Mouse (Mus musculus) liver, embryonic 12.5 days (tissue): ENCODE measurements around the gene Znfx1. TPM values are rescaled to one million over a fixed set of nuclear protein-coding genes. Genes with fewer than 3 reads are reported as not detected.

Experiments
- ATAC-seq: fragments of 200-750 bp; cut with Nextera tagmentation; 2 replicates; pipeline ENCODE4 v1.8.0; 2017; ENCODE audit warnings: moderate number of reproducible peaks, mild to moderate bottlenecking, moderate library complexity
- H3K27ac ChIP-seq: fragments of 300-500 bp; sonication (generic); 2 replicates; pipeline ENCODE4 v1.5.1; 2016; ENCODE audit warnings: mild to moderate bottlenecking
- H3K27me3 ChIP-seq: fragments of 300-500 bp; sonication (generic); replicated peaks from 2 replicates; pipeline ENCODE4 v1.6.1; 2016; ENCODE audit warnings: mild to moderate bottlenecking, moderate library complexity
- H3K36me3 ChIP-seq: fragments of 300-500 bp; sonication (generic); 2 replicates; pipeline ENCODE4 v1.6.1; 2016; ENCODE audit warnings: mild to moderate bottlenecking, moderate library complexity
- H3K4me1 ChIP-seq: fragments of 300-500 bp; sonication (generic); 2 replicates; pipeline ENCODE4 v1.6.1; 2016
- H3K4me2 ChIP-seq: fragments of 300-500 bp; sonication (generic); 2 replicates; pipeline ENCODE4 v1.6.1; 2016; ENCODE audit warnings: mild to moderate bottlenecking, moderate library complexity
- H3K4me3 ChIP-seq: fragments of 300-500 bp; sonication (generic); 2 replicates; pipeline ENCODE4 v1.5.1; 2016; ENCODE audit warnings: mild to moderate bottlenecking, moderate library complexity
- H3K9ac ChIP-seq: fragments of 300-500 bp; sonication (generic); 2 replicates; pipeline ENCODE4 v1.6.1; 2016; ENCODE audit warnings: mild to moderate bottlenecking, moderate library complexity
- H3K9me3 ChIP-seq: fragments of 300-500 bp; sonication (generic); replicated peaks from 2 replicates; pipeline ENCODE4 v1.6.1; 2016; ENCODE audit warnings: mild to moderate bottlenecking, moderate library complexity
- WGBS: fragments of 180-500 bp; shearing (Covaris S2); methylation state at CpG from one replicate; pipeline ENCODE4 v1.1.7; 2016; ENCODE audit not compliant: insufficient replicate concordance; 5-methylcytosine and 5-hydroxymethylcytosine counted together
- polyA plus RNA-seq: library from polyadenylated mRNA; unstranded; fragments of >200 nt; fragmentation: Nextera tagmentation; extraction: Ambion mirVana; gene quantifications from 2 replicates; pipeline ENCODE4 v1.2.1, GENCODE M21; 2016

The Znfx1 gene
- polyA plus RNA-seq, 1 experiment from 2014 or later, result 13.8 TPM

- Histone ChIP-seq H3K9me3 (no peaks in the 10 kb centered on the region), H3K36me3 (peaks cover 14% of the 10 kb centered on the region), H3K27ac (no peak overlapping the region), H3K4me1 (peaks cover 40% of the 10 kb centered on the region), H3K4me2 (peak overlapping the region; percentile 68; the same call in 1 of the 2 replicates), H3K4me3 (no peak overlapping the region), H3K9ac (no peak overlapping the region), H3K27me3 (no peaks in the 10 kb centered on the region)
- ATAC-seq, result no peak
- 67% methylated on average over 6 of the region's 6 CpGs for WGBS
Measured at GRCm38 (mm10) chr2:167070341-167070740, 7.5 kb upstream of the Znfx1 start.

GRCm38 (mm10) chr2:167067575-167067974 is 4.8 kb upstream of the Znfx1 start:
- peaks cover 32% of the 10 kb centered on the region for H3K36me3 ChIP-seq
- ATAC-seq, result no peak
- WGBS, result 35% methylated on average over 6 of the region's 6 CpGs
- no peak overlapping the region for H3K9ac ChIP-seq
- H3K27me3 ChIP-seq, result no peaks in the 10 kb centered on the region
- peak overlapping the region; percentile 95 for H3K27ac ChIP-seq
- no peak overlapping the region for H3K4me2 ChIP-seq
- H3K4me3 ChIP-seq, result no peak overlapping the region
- H3K9me3 ChIP-seq, result no peaks in the 10 kb centered on the region
- H3K4me1 ChIP-seq, result peaks cover 48% of the 10 kb centered on the region

GRCm38 (mm10) chr2:167066528-167067516 is 4.0 kb upstream of the Znfx1 start:
- no peak overlapping the region for H3K9ac ChIP-seq
- 0 out of 2 replicates have a peak, but pooled peaks have one; percentile 1 for ATAC-seq
- peaks cover 44% of the 10 kb centered on the region for H3K4me1 ChIP-seq
- H3K36me3 ChIP-seq, result peaks cover 32% of the 10 kb centered on the region
- WGBS, result 17% methylated on average over 6 of the region's 6 CpGs
- no peaks in the 10 kb centered on the region for H3K9me3 ChIP-seq
- H3K4me3 ChIP-seq, result no peak overlapping the region
- no peaks in the 10 kb centered on the region for H3K27me3 ChIP-seq
- H3K4me2 ChIP-seq, result no peak overlapping the region
- peak overlapping the region; percentile 95 for H3K27ac ChIP-seq

GRCm38 (mm10) chr2:167066031-167066430 is 3.2 kb upstream of the Znfx1 start:
- Histone ChIP-seq H3K4me3 (peak overlapping the region; percentile 84), H3K9ac (peak overlapping the region; percentile 94), H3K4me1 (peaks cover 44% of the 10 kb centered on the region), H3K27me3 (no peaks in the 10 kb centered on the region), H3K27ac (peak overlapping the region; percentile 95), H3K4me2 (peak overlapping the region; percentile 89), H3K36me3 (peaks cover 32% of the 10 kb centered on the region), H3K9me3 (no peaks in the 10 kb centered on the region)
- 38% methylated on average over 1 of the region's 1 CpGs for WGBS
- ATAC-seq, result no peak

- ATAC-seq, result no peak
- peak overlapping the region; percentile 89 for H3K4me2 ChIP-seq
- H3K9me3 ChIP-seq, result no peaks in the 10 kb centered on the region
- H3K27ac ChIP-seq, result peak overlapping the region; percentile 95
- no peaks in the 10 kb centered on the region for H3K27me3 ChIP-seq
- 8% methylated on average over 9 of the region's 9 CpGs for WGBS
- H3K4me1 ChIP-seq, result peaks cover 52% of the 10 kb centered on the region
- H3K4me3 ChIP-seq, result peak overlapping the region; percentile 84
- H3K9ac ChIP-seq, result peak overlapping the region; percentile 94
- peaks cover 36% of the 10 kb centered on the region for H3K36me3 ChIP-seq
Measured at GRCm38 (mm10) chr2:167064601-167065295, 1.9 kb upstream of the Znfx1 start.

GRCm38 (mm10) chr2:167063906-167064496 is 1.2 kb upstream of the Znfx1 start:
- peak overlapping the region; percentile 95 for H3K27ac ChIP-seq
- no peaks in the 10 kb centered on the region for H3K27me3 ChIP-seq
- peaks cover 57% of the 10 kb centered on the region for H3K4me1 ChIP-seq
- no peaks in the 10 kb centered on the region for H3K9me3 ChIP-seq
- peaks cover 42% of the 10 kb centered on the region for H3K36me3 ChIP-seq
- under 1% methylated on average over 7 of the region's 7 CpGs for WGBS
- ATAC-seq, result no peak
- H3K9ac ChIP-seq, result peak overlapping the region; percentile 94
- H3K4me2 ChIP-seq, result peak overlapping the region; percentile 89
- peak overlapping the region; percentile 84 for H3K4me3 ChIP-seq

GRCm38 (mm10) chr2:167062497-167062911 is 311 bp downstream of the Znfx1 start:
- WGBS, result under 1% methylated on average over 45 of the region's 60 CpGs
- Histone ChIP-seq H3K9ac (peak overlapping the region; percentile 94), H3K4me2 (peak overlapping the region; percentile 89), H3K27ac (peak overlapping the region; percentile 95), H3K36me3 (peaks cover 57% of the 10 kb centered on the region), H3K4me1 (peaks cover 62% of the 10 kb centered on the region), H3K27me3 (no peaks in the 10 kb centered on the region), H3K4me3 (peak overlapping the region; percentile 84), H3K9me3 (no peaks in the 10 kb centered on the region)
- peak; percentile 90 for ATAC-seq

GRCm38 (mm10) chr2:167061381-167062034 is 1.3 kb downstream of the Znfx1 start:
- no peaks in the 10 kb centered on the region for H3K27me3 ChIP-seq
- peaks cover 64% of the 10 kb centered on the region for H3K36me3 ChIP-seq
- peak overlapping the region; percentile 89 for H3K4me2 ChIP-seq
- no peaks in the 10 kb centered on the region for H3K9me3 ChIP-seq
- 10% methylated on average over 11 of the region's 11 CpGs for WGBS
- H3K4me1 ChIP-seq, result peaks cover 54% of the 10 kb centered on the region
- H3K4me3 ChIP-seq, result peak overlapping the region; percentile 84
- H3K27ac ChIP-seq, result peak overlapping the region; percentile 95
- H3K9ac ChIP-seq, result peak overlapping the region; percentile 94
- ATAC-seq, result no peak

- Histone ChIP-seq H3K36me3 (peaks cover 64% of the 10 kb centered on the region), H3K4me1 (peaks cover 57% of the 10 kb centered on the region), H3K27me3 (no peaks in the 10 kb centered on the region), H3K4me2 (peak overlapping the region; percentile 89), H3K9me3 (no peaks in the 10 kb centered on the region), H3K4me3 (peak overlapping the region; percentile 84), H3K9ac (peak overlapping the region; percentile 94), H3K27ac (peak overlapping the region; percentile 67)
- no peak for ATAC-seq
Measured at GRCm38 (mm10) chr2:167060761-167061160, 2.1 kb downstream of the Znfx1 start.

- no peaks in the 10 kb centered on the region for H3K27me3 ChIP-seq
- H3K9ac ChIP-seq, result peak overlapping the region; percentile 94
- no peaks in the 10 kb centered on the region for H3K9me3 ChIP-seq
- H3K36me3 ChIP-seq, result peaks cover 64% of the 10 kb centered on the region
- H3K27ac ChIP-seq, result peak overlapping the region; percentile 67
- no peak for ATAC-seq
- peak overlapping the region; percentile 89 for H3K4me2 ChIP-seq
- H3K4me3 ChIP-seq, result peak overlapping the region; percentile 84
- WGBS, result 67% methylated on average over 3 of the region's 3 CpGs
- peaks cover 56% of the 10 kb centered on the region for H3K4me1 ChIP-seq
Measured at GRCm38 (mm10) chr2:167060360-167060759, 2.5 kb downstream of the Znfx1 start.

GRCm38 (mm10) chr2:167059960-167060359 is 2.9 kb downstream of the Znfx1 start:
- Histone ChIP-seq H3K4me2 (peak overlapping the region; percentile 89), H3K9me3 (no peaks in the 10 kb centered on the region), H3K4me3 (peak overlapping the region; percentile 84), H3K4me1 (peaks cover 56% of the 10 kb centered on the region), H3K27me3 (no peaks in the 10 kb centered on the region), H3K9ac (peak overlapping the region; percentile 94), H3K36me3 (peaks cover 64% of the 10 kb centered on the region), H3K27ac (peak overlapping the region; percentile 67; the same call in 1 of the 2 replicates)
- WGBS, result 78% methylated on average over 12 of the region's 12 CpGs
- ATAC-seq, result no peak
